Mouse (Mus musculus) kidney, embryonic 15.5 days (tissue): ENCODE results near the gene Mfap5. TPM values are rescaled to one million over a fixed set of nuclear protein-coding genes. Genes with fewer than 3 reads are reported as not detected.
A peak's percentile ranks its signal among the peaks of the same experiment; 100 is the strongest.
"Not testable (repeated sequence)": the region's sequence is repeated elsewhere in the genome, so short reads cannot be mapped to it uniquely, and the experiment has no call there.

ENCODE experiments used
- ATAC-seq: fragments of 200-750 bp; cut with Nextera tagmentation; replicated peaks from 2 replicates; pipeline ENCODE4 v1.8.0; 2017; ENCODE audit warnings: moderate TSS enrichment; ENCODE audit not compliant: low FRiP score
- H3K27ac ChIP-seq: fragments of 300-500 bp; sonication (generic); 2 replicates; pipeline ENCODE4 v1.5.1; 2015; ENCODE audit warnings: mild to moderate bottlenecking, inconsistent platforms
- H3K27me3 ChIP-seq: fragments of 300-500 bp; sonication (generic); 2 replicates; pipeline ENCODE4 v1.6.1; 2015; ENCODE audit warnings: inconsistent platforms
- H3K36me3 ChIP-seq: fragments of 300-500 bp; sonication (generic); 2 replicates; pipeline ENCODE4 v1.6.1; 2015; ENCODE audit warnings: inconsistent platforms
- H3K4me1 ChIP-seq: fragments of 300-500 bp; sonication (generic); 2 replicates; pipeline ENCODE4 v1.6.1; 2015; ENCODE audit warnings: inconsistent platforms
- H3K4me2 ChIP-seq: fragments of 300-500 bp; sonication (generic); 2 replicates; pipeline ENCODE4 v1.6.1; 2015; ENCODE audit warnings: moderate library complexity, mild to moderate bottlenecking, inconsistent platforms
- H3K4me3 ChIP-seq: fragments of 300-500 bp; sonication (generic); replicated peaks from 2 replicates; pipeline ENCODE4 v1.5.1; 2015; ENCODE audit warnings: mild to moderate bottlenecking, inconsistent platforms
- H3K9ac ChIP-seq: fragments of 300-500 bp; sonication (generic); 2 replicates; pipeline ENCODE4 v1.6.1; 2015; ENCODE audit warnings: mild to moderate bottlenecking, inconsistent platforms
- H3K9me3 ChIP-seq: fragments of 300-500 bp; sonication (generic); replicated peaks from 2 replicates; pipeline ENCODE4 v1.6.1; 2016; ENCODE audit warnings: inconsistent platforms
- WGBS: fragments of 180-500 bp; shearing (Covaris S2); methylation state at CpG from one replicate; pipeline ENCODE4 v1.1.7; 2015; ENCODE audit warnings: mixed read lengths; 5-methylcytosine and 5-hydroxymethylcytosine counted together
- polyA plus RNA-seq: library from polyadenylated mRNA; unstranded; fragments of >200 nt; fragmentation: Nextera tagmentation; extraction: Ambion mirVana; gene quantifications from 2 replicates; pipeline ENCODE4 v1.2.1, GENCODE M21; 2015

Gene Mfap5
- polyA plus RNA-seq, 1 experiment from 2014 or later: 32.8 TPM

GRCm38 (mm10) chr6:122519384-122519783, 13.7 kb downstream of the Mfap5 start:
- WGBS: 41% methylated on average over 2 of the region's 2 CpGs
- Histone ChIP-seq H3K4me3 (no peak overlapping the region), H3K4me2 (no peak overlapping the region), H3K9me3 (no peaks in the 10 kb centered on the region), H3K4me1 (0 out of 2 replicates have a peak, but pooled peaks cover 3% of the 10 kb centered on the region), H3K9ac (no peak overlapping the region), H3K27me3 (no peaks in the 10 kb centered on the region), H3K36me3 (no peaks in the 10 kb centered on the region), H3K27ac (no peak overlapping the region)
- no peak for ATAC-seq

GRCm38 (mm10) chr6:122522595-122522994, 16.9 kb downstream of the Mfap5 start:
- H3K4me1 ChIP-seq: 0 out of 2 replicates have a peak, but pooled peaks cover 3% of the 10 kb centered on the region
- ATAC-seq: peak; percentile 85
- H3K36me3 ChIP-seq: no peaks in the 10 kb centered on the region
- H3K27me3 ChIP-seq: no peaks in the 10 kb centered on the region
- no peak overlapping the region for H3K4me2 ChIP-seq
- H3K9me3 ChIP-seq: no peaks in the 10 kb centered on the region
- H3K9ac ChIP-seq: no peak overlapping the region
- WGBS: 70% methylated on average over 9 of the region's 9 CpGs
- H3K27ac ChIP-seq: no peak overlapping the region
- H3K4me3 ChIP-seq: no peak overlapping the region

DNA sequence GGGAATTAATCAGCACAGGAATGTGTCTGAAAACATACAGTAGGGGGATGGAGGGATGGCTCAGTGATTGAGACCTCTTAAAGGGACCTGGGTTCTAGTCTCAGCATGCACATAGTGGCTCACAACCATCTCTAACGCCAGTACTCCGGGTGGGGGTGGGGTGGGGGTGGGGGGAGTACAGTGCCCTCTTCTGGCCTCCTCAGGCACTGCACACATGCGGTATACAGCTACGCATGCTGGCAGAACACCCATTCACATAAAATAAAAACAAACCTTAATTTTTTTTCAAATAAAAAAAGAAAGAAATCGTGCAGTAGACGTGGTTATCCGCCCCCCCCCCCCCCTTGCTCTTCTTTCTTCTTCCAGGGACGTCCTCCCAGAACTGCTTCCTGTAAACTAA, 17.6 kb downstream of the Mfap5 start:
- Histone ChIP-seq H3K9ac (no peak overlapping the region), H3K9me3 (no peaks in the 10 kb centered on the region), H3K4me1 (0 out of 2 replicates have a peak, but pooled peaks cover 3% of the 10 kb centered on the region), H3K36me3 (no peaks in the 10 kb centered on the region), H3K4me2 (no peak overlapping the region), H3K4me3 (no peak overlapping the region), H3K27ac (no peak overlapping the region), H3K27me3 (no peaks in the 10 kb centered on the region)
- 87% methylated on average over 8 of the region's 8 CpGs for WGBS
- ATAC-seq: 0 out of 2 replicates have a peak, but pooled peaks have one; percentile 24

DNA sequence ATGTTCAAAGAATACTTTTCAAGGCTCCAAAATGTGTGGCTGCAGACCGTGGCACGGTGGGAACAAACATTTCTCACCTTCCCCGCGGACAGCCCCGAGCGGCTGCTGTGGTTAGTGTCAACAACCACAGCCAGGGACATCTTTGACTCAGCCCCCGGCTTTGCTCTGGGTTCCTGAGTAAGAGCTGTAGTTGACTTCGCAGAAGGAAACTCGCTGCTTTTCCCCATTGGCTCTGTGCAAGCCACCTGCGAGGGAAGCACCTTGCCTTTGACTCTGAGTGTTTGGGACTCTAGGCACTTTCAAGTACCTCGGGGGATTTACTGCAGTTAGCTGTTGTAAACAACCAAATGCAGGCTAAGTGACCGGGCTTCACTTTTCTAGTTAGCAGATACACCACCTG, 22.0 kb downstream of the Mfap5 start:
- ATAC-seq: no peak
- Histone ChIP-seq H3K36me3 (no peaks in the 10 kb centered on the region), H3K4me1 (0 out of 2 replicates have a peak, but pooled peaks cover 3% of the 10 kb centered on the region), H3K9ac (no peak overlapping the region), H3K27me3 (no peaks in the 10 kb centered on the region), H3K4me3 (no peak overlapping the region), H3K9me3 (no peaks in the 10 kb centered on the region), H3K27ac (no peak overlapping the region), H3K4me2 (no peak overlapping the region)
- 22% methylated on average over 12 of the region's 12 CpGs for WGBS

- no peaks in the 10 kb centered on the region for H3K27me3 ChIP-seq
- H3K9ac ChIP-seq: no peak overlapping the region
- no peaks in the 10 kb centered on the region for H3K9me3 ChIP-seq
- H3K36me3 ChIP-seq: no peaks in the 10 kb centered on the region
- no peak for ATAC-seq
- H3K4me1 ChIP-seq: 0 out of 2 replicates have a peak, but pooled peaks cover 3% of the 10 kb centered on the region
- no peak overlapping the region for H3K27ac ChIP-seq
- WGBS: 90% methylated on average over 11 of the region's 11 CpGs
- no peak overlapping the region for H3K4me3 ChIP-seq
- H3K4me2 ChIP-seq: no peak overlapping the region
Measured at GRCm38 (mm10) chr6:122528136-122528535, 22.5 kb downstream of the Mfap5 start.

DNA sequence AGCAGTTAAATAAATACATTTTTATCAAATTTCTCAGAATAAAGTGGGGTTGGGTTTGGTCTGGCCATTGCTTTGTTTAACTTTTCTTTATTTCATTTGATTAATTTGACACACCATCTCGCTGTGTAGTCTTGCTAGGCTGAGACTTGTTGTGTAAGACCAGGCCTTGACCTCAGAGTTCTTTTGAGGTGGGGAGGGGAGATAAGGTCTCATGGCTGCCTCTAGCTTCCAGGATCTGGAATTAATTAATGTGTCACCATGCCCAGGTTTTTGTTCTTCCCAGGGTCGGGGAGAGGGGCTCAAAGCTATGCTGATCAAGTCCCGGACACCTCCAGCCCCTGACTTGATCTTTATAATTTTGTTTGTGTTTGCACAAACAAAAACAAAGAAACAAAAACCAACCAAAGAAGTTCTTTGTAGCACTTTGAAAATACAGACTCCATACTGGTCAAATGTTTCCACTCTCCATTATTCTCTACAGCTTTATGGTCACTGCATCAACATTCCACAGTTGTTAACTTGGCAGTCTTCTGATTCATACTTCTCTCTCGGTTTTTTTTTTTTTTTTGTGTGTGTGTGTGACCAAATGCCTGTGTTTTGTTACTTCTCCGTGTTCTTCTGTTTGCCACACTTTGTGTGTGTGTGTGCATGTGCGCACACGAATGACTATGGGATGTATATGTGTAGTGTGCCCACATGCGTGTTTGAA, 26.0 kb downstream of the Mfap5 start:
- Histone ChIP-seq H3K36me3 (no peaks in the 10 kb centered on the region), H3K27me3 (no peaks in the 10 kb centered on the region), H3K9ac (no peak overlapping the region), H3K4me3 (no peak overlapping the region), H3K4me1 (0 out of 2 replicates have a peak, but pooled peaks cover 5% of the 10 kb centered on the region), H3K9me3 (no peaks in the 10 kb centered on the region), H3K27ac (peak overlapping the region; percentile 56), H3K4me2 (no peak overlapping the region)
- no peak; the same call in 1 of the 2 replicates for ATAC-seq
- 67% methylated on average over 8 of the region's 8 CpGs for WGBS

GRCm38 (mm10) chr6:122532883-122533302, 27.2 kb downstream of the Mfap5 start:
- Histone ChIP-seq H3K27me3 (no peaks in the 10 kb centered on the region), H3K27ac (no peak overlapping the region), H3K9me3 (no peaks in the 10 kb centered on the region), H3K4me1 (0 out of 2 replicates have a peak, but pooled peaks cover 5% of the 10 kb centered on the region), H3K36me3 (no peaks in the 10 kb centered on the region), H3K4me3 (no peak overlapping the region), H3K9ac (no peak overlapping the region), H3K4me2 (peak overlapping the region; percentile 47)
- 5% methylated on average over 4 of the region's 4 CpGs for WGBS
- ATAC-seq: peak; percentile 59

- H3K27me3 ChIP-seq: no peaks in the 10 kb centered on the region
- 0 out of 2 replicates have a peak, but pooled peaks cover 5% of the 10 kb centered on the region for H3K4me1 ChIP-seq
- no peaks in the 10 kb centered on the region for H3K9me3 ChIP-seq
- H3K9ac ChIP-seq: no peak overlapping the region
- no peak overlapping the region for H3K27ac ChIP-seq
- H3K36me3 ChIP-seq: no peaks in the 10 kb centered on the region
- 30% methylated on average over 3 of the region's 3 CpGs for WGBS
- no peak for ATAC-seq
- no peak overlapping the region for H3K4me3 ChIP-seq
- no peak overlapping the region for H3K4me2 ChIP-seq
Measured at GRCm38 (mm10) chr6:122534032-122534431, 28.4 kb downstream of the Mfap5 start.

- H3K9ac ChIP-seq: no peak overlapping the region
- no peaks in the 10 kb centered on the region for H3K4me1 ChIP-seq
- H3K9me3 ChIP-seq: no peaks in the 10 kb centered on the region
- H3K27ac ChIP-seq: no peak overlapping the region
- H3K27me3 ChIP-seq: no peaks in the 10 kb centered on the region
- no peak overlapping the region for H3K4me3 ChIP-seq
- H3K4me2 ChIP-seq: no peak overlapping the region
- no peaks in the 10 kb centered on the region for H3K36me3 ChIP-seq
- 89% methylated on average over 9 of the region's 9 CpGs for WGBS
- ATAC-seq: no peak
Measured at GRCm38 (mm10) chr6:122539564-122539963, 33.9 kb downstream of the Mfap5 start.

DNA sequence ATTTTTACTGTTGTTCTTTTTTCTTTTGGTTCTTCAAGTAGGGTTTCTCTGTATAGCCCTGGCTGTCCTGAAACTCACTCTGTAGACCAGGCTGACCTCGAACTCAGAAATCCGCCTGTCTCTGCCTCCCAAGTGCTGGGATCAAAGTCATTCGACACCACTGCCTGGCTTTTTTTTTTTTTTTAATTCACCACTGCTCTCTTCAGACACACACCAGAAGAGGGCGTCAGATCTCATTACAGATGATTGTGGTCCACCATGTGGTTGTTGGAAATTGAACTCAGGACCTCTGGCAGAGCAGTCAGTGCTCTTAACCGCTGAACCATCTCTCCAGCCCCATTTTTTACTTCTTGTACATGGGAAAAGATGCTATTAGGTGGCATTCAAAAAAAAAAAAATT, 36.8 kb downstream of the Mfap5 start:
- not testable (repeated sequence) for H3K27ac ChIP-seq, H3K9ac ChIP-seq, ATAC-seq, H3K27me3 ChIP-seq, H3K4me2 ChIP-seq, H3K9me3 ChIP-seq, H3K36me3 ChIP-seq, H3K4me1 ChIP-seq, H3K4me3 ChIP-seq
- WGBS: 78% methylated on average over 5 of the region's 5 CpGs

GRCm38 (mm10) chr6:122543574-122543973, 37.9 kb downstream of the Mfap5 start:
- no peak overlapping the region for H3K27ac ChIP-seq
- H3K36me3 ChIP-seq: no peaks in the 10 kb centered on the region
- H3K4me1 ChIP-seq: no peaks in the 10 kb centered on the region
- no peak for ATAC-seq
- no peak overlapping the region for H3K4me2 ChIP-seq
- no peaks in the 10 kb centered on the region for H3K9me3 ChIP-seq
- H3K4me3 ChIP-seq: no peak overlapping the region
- no peaks in the 10 kb centered on the region for H3K27me3 ChIP-seq
- WGBS: 86% methylated on average over 5 of the region's 5 CpGs
- H3K9ac ChIP-seq: no peak overlapping the region

DNA sequence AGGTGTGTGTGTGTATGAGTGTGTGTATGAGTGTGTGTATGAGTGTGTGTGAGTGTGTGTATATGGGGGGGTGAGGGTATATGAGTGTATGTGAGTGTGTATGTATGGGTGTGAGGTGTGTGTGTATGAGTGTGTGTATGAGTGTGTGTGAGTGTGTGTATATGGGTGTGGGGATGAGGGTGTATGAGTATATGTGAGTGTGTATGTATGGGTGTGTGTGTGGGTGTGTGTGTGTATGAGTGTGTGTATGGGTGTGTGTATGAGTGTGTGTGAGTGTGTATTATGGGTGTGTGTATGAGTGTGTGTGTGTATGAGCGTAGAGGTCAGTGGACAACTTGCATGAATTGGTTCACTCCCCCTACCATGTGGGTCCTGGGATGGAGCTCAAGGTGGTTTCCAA, 39.0 kb downstream of the Mfap5 start:
- Histone ChIP-seq H3K36me3 (no peaks in the 10 kb centered on the region), H3K27ac (no peak overlapping the region), H3K4me1 (no peaks in the 10 kb centered on the region), H3K4me3 (no peak overlapping the region), H3K9me3 (no peaks in the 10 kb centered on the region), H3K4me2 (no peak overlapping the region), H3K9ac (no peak overlapping the region), H3K27me3 (no peaks in the 10 kb centered on the region)
- ATAC-seq: no peak
- 90% methylated on average over 1 of the region's 1 CpGs for WGBS
